In the genomic region with DNA sequence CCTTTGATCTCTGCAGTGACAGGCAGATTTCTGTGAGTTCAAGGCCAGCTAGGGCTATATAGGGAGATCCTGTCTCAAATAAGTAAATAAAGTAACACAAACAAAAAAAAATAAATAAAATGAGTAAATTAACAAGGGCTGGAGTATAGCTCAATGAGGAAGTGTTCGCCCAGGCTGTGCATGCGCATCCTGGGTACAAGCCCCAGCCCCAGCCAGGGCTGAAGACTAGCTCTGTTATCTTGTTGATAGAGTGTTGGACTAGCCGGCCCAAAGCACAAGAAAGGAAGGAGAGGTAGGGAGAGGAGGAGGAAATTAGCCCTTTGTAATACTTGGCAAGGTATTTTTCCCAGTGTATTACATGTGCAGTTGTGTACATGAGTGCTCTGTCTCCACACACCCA, we compare ENCODE assay signal across 27 mouse cellular contexts. TPM values are rescaled to one million over a fixed set of nuclear protein-coding genes. Genes with fewer than 3 reads are reported as not detected.
"Had no signal": no experiment of that assay in that cellular context is flagged by ENCODE, and none has a peak within 500 bp of the region (broad histone marks: within the 10 kb centered on the region; RNA-seq: fewer than 3 reads in every experiment).

No protein-coding gene starts in this region.

- H3K9me3 ChIP-seq: heart, embryonic 13.5 days; heart, embryonic 15.5 days; hindbrain, embryonic 13.5 days; hindbrain, embryonic 15.5 days; kidney, embryonic 15.5 days; limb, embryonic 13.5 days; limb, embryonic 15.5 days had no signal

- H3K4me3 ChIP-seq: heart, adult 2 months; heart, embryonic 13.5 days; heart, embryonic 15.5 days; hindbrain, embryonic 13.5 days; hindbrain, embryonic 15.5 days; kidney, embryonic 15.5 days; limb, embryonic 13.5 days; limb, embryonic 15.5 days had no signal

- H3K9ac ChIP-seq: heart, embryonic 13.5 days; heart, embryonic 15.5 days; hindbrain, embryonic 13.5 days; hindbrain, embryonic 15.5 days; kidney, embryonic 15.5 days; limb, embryonic 13.5 days; limb, embryonic 15.5 days; liver, embryonic 14.5 days had no signal

- H3K27me3 ChIP-seq: heart, embryonic 13.5 days; heart, embryonic 15.5 days; hindbrain, embryonic 13.5 days; hindbrain, embryonic 15.5 days; kidney, embryonic 15.5 days; limb, embryonic 13.5 days; limb, embryonic 15.5 days had no signal

- H3K4me1 ChIP-seq: heart, embryonic 13.5 days; heart, embryonic 15.5 days; hindbrain, embryonic 13.5 days; hindbrain, embryonic 15.5 days; kidney, embryonic 15.5 days; limb, embryonic 15.5 days had no signal

- H3K4me2 ChIP-seq: heart, embryonic 11.5 days; heart, embryonic 13.5 days; heart, embryonic 15.5 days; hindbrain, embryonic 13.5 days; hindbrain, embryonic 15.5 days; kidney, embryonic 15.5 days; limb, embryonic 13.5 days; limb, embryonic 15.5 days had no signal

- H3K27ac ChIP-seq: heart, adult 2 months; heart, embryonic 13.5 days; heart, embryonic 15.5 days; hindbrain, embryonic 13.5 days; hindbrain, embryonic 15.5 days; hindbrain, postnatal 0 days; kidney, embryonic 15.5 days; kidney, postnatal 0 days; limb, embryonic 13.5 days; limb, embryonic 15.5 days; liver, embryonic 14.5 days had no signal

- ATAC-seq: hindbrain, postnatal 0 days; intestine, embryonic 16.5 days had no signal

- DNase-seq: gastrocnemius, postnatal 14 days; gastrocnemius, postnatal 36 days; heart, adult 11 months; heart, adult 2 months; heart, postnatal 14 days; heart, postnatal 36 days; kidney, adult 11 months; kidney, adult 2 months; kidney, adult 9 months; kidney, postnatal 14 days; kidney, postnatal 36 days; layer of hippocampus, adult 9-11 months; layer of hippocampus, postnatal 36 days; left cerebral cortex, postnatal 4 days had no signal

RNA-seq across cellular contexts. Expression of a gene that starts 15.8 kb away (rescaled TPM):
- total RNA-seq: hematopoietic stem cell, adult 5-6 weeks had no signal
